Mouse (Mus musculus) brown adipose tissue, adult 24 weeks (tissue): ENCODE measurements around the gene Tmprss4. TPM values are rescaled to one million over a fixed set of nuclear protein-coding genes. Genes with fewer than 3 reads are reported as not detected.

Source experiments
- H3K27ac ChIP-seq: fragments of 200-500 bp; replicated peaks from 2 replicates; pipeline ENCODE4 v1.5.1; 2012; ENCODE audit warnings: low read depth, mild to moderate bottlenecking, low read length
- H3K4me1 ChIP-seq: fragments of 200-500 bp; 2 replicates; pipeline ENCODE4 v1.6.1; 2012; ENCODE audit warnings: low read length, mixed read lengths; ENCODE audit not compliant: control insufficient read depth, insufficient read depth, insufficient read length
- H3K4me3 ChIP-seq: fragments of 200-500 bp; 2 replicates; pipeline ENCODE4 v1.5.1; 2012; ENCODE audit warnings: low read depth, mild to moderate bottlenecking, low read length, moderate library complexity; ENCODE audit not compliant: insufficient read depth
- polyA plus RNA-seq: library from polyadenylated mRNA; stranded (reverse); fragments of >200 nt; gene quantifications from 2 replicates; pipeline ENCODE4 v1.2.4, GENCODE M21; 2012; ENCODE audit not compliant: missing spikeins, insufficient read depth, insufficient read length

The Tmprss4 gene
- polyA plus RNA-seq, 1 experiment, result not detected

DNA sequence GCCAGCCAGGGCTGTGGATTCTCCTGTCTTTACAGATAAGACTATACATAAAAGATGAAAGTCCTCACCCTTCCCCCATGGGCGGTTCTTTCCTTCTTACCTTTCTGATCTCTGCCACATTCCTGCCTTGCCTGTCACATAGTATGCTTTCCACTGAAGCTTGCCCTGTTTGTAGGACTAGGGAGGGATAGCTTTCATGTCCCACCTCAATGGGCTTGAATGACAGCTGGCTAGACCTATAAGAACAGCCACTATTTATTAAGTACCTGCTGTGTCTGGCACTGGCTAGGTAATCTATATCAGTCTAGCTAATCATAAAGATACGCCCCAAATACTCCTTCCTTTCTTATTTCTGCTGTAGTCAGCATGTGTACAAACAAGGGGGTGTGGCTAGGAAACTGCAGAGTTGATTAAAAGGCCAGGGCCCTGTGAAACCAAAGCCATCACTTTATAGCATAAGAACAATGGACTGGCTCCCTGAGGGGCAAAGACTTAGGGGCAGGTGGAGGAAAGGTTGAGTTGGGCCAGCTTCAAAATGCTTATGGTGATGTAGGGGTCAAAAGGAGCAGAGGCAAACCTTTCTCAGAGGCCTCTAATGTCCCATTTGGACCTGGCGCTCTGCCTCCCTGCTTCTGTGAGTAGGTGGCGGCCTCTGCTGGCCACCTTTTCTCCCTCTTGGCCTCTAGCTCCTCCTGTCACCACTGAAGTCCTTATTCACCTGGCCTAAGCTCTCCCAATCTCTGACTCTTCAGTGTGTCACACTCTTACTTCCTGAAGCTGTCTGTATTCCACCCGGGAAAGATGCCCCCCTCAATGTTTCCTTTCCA is 70.2 kb downstream of the Tmprss4 start:
- Histone ChIP-seq H3K4me3 (no peak overlapping the region), H3K4me1 (no peaks in the 10 kb centered on the region), H3K27ac (no peak overlapping the region)

GRCm38 (mm10) chr9:45130119-45130518 is 73.8 kb downstream of the Tmprss4 start:
- Histone ChIP-seq H3K4me1 (no peaks in the 10 kb centered on the region), H3K27ac (no peak overlapping the region), H3K4me3 (no peak overlapping the region)

DNA sequence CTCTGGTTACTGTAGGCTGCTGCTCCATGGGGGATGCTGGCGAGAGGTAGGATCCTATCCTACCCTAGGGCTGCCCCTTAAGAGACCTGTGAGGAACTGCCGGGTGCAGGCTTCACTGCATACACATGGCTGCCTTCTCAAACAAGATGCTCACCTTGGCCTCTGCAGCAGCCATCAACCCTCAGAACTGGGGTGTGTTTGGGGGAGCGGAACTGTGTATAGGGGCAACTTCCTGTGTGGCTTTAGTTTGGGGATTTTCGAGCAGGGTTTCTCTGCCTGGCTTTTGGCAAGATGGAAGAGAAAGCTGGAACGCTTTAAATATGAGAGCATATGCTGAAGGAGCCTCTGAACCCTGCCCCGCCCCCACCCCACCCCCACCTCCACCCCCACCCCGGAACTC is 77.0 kb downstream of the Tmprss4 start:
- no peak overlapping the region for H3K27ac ChIP-seq
- H3K4me1 ChIP-seq, result no peaks in the 10 kb centered on the region
- H3K4me3 ChIP-seq, result no peak overlapping the region

GRCm38 (mm10) chr9:45125211-45125610 is 78.7 kb downstream of the Tmprss4 start:
- Histone ChIP-seq H3K4me3 (no peak overlapping the region), H3K4me1 (no peaks in the 10 kb centered on the region), H3K27ac (no peak overlapping the region)

Other genes starting within 250 kb of the Tmprss4 start
- 36.6 and 40.7 TPM in 2 replicates for gene Ube4a, start 238.5 kb downstream of the Tmprss4 start, polyA plus RNA-seq
- gene Cd3g, start 223.7 kb downstream of the Tmprss4 start, polyA plus RNA-seq, result 1.5 TPM in 1 of 2 replicates, not detected in the other
- gene Cd3d, start 222.3 kb downstream of the Tmprss4 start, polyA plus RNA-seq, result not detected in 2 replicates
- gene Cd3e, start 194.5 kb downstream of the Tmprss4 start, polyA plus RNA-seq, result not detected in 2 replicates
- 36.3 and 57.0 TPM in 2 replicates for gene Mpzl2, start 164.3 kb downstream of the Tmprss4 start, polyA plus RNA-seq
- 2.8 and 4.4 TPM in 2 replicates for gene Mpzl3, start 148.9 kb downstream of the Tmprss4 start, polyA plus RNA-seq
- not detected in 2 replicates for gene Jaml, start 124.9 kb downstream of the Tmprss4 start, polyA plus RNA-seq
- gene Scn2b, start 86.3 kb downstream of the Tmprss4 start, polyA plus RNA-seq, result not detected in 2 replicates
- 1.9 and 3.5 TPM in 2 replicates for gene Scn4b, start 65.7 kb downstream of the Tmprss4 start, polyA plus RNA-seq
- 1.7 and 8.6 TPM in 2 replicates for gene BC049352, start 22.1 kb downstream of the Tmprss4 start, polyA plus RNA-seq
- 1.8 TPM in 2 replicates for gene Il10ra, start 65.1 kb upstream of the Tmprss4 start, polyA plus RNA-seq
- gene Tmprss13, start 115.0 kb upstream of the Tmprss4 start, polyA plus RNA-seq, result not detected in 2 replicates
- 2.3 and 5.2 TPM in 2 replicates for gene Fxyd6, start 166.1 kb upstream of the Tmprss4 start, polyA plus RNA-seq
- gene Fxyd2, start 195.6 kb upstream of the Tmprss4 start, polyA plus RNA-seq, result 2.8 and 15.3 TPM in 2 replicates
- not detected in 2 replicates for gene Dscaml1, start 222.5 kb upstream of the Tmprss4 start, polyA plus RNA-seq